Mouse (Mus musculus) neutrophil, adult 5-6 weeks (primary cell): ENCODE results near the gene Gas8. TPM values are rescaled to one million over a fixed set of nuclear protein-coding genes. Genes with fewer than 3 reads are reported as not detected.
"Not testable (repeated sequence)": the region's sequence is repeated elsewhere in the genome, so short reads cannot be mapped to it uniquely, and the experiment has no call there.

Experiments
- ATAC-seq: fragments of 151-379, 151-347 bp; 2 replicates; pipeline ENCODE4 v1.8.0; 2017; ENCODE audit warnings: mild to moderate bottlenecking, moderate TSS enrichment; ENCODE audit not compliant: insufficient number of reproducible peaks, poor library complexity, low FRiP score, severe bottlenecking; ENCODE audit errors: extremely low read depth
- total RNA-seq: library from RNA; stranded (forward); fragments of 200-1000 nt; gene quantifications from 2 replicates; pipeline ENCODE4 v1.2.3, GENCODE M21; 2017

Gene Gas8
- total RNA-seq, 1 experiment from 2014 or later = 2.3 TPM

DNA sequence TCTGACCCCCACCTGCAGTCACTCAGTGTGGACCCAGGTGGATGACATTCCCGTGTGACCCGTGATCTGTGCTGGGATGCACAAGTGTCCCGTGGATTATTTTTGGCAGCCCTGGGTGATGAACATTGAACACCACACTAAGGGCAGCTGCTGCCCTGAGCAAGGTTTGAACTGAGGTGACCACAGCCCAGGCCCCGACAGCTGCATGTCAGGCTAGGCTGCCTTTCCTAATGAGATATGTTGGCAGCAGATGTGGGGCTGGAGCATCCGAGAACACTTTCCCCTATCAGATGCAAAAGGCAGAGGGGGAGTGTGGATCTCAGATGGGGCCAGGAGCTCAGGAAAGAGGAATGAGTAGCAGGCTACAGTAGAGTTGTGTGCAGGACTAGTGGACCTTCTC lies 7.8 kb upstream of the Gas8 start:
- ATAC-seq = no peak

- ATAC-seq = no peak
These were observed 4.5 kb upstream of the Gas8 start for GRCm38 (mm10) chr8:123514136-123514535.

DNA sequence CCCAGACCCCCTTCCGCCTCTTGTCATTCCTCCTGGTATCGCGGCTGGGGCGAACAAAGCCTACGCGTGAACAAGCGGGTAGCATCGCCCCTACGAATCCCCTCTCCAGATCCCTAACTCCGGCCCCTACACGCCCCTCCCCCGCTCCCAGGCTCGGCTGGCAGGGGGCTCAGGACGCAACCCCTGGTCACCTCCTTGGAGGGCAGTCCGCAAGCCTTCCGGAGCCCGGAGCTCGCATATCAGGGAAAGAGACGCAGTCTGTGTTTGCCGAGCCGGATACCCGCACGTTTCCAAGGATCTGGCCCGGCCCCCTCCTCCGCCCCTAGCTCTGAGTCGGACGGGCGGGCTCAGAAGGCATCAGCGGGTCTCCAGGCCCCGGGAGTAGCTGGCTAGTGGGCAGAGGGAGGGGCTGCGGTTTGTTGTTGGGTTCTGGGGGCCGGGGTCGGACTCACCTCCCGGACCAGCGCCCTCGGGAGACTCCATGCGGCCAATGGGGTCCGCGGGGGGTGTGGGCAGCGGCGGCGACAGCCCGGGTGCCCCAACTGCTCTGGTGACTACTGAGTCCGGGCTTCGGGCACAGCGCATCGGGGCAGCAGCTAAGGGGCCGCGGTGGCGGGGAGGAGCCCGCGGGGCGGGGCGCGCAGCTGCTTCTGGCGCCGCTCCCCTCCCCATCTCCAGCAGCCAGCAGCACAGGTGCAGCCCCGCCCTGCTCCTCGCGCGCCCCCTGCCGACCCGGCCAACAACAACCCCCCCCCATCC lies 3.7 kb upstream of the Gas8 start, which contains the start of gene Dbndd1:
Dbndd1 (minus strand) TSS at position 683 of the 759 bp plus-strand sequence.
- ATAC-seq = no peak

GRCm38 (mm10) chr8:123515540-123515897 lies 3.1 kb upstream of the Gas8 start:
- no peak for ATAC-seq

GRCm38 (mm10) chr8:123516596-123516995 lies 2.0 kb upstream of the Gas8 start:
- no peak for ATAC-seq

- no peak for ATAC-seq
These were observed 462 bp upstream of the Gas8 start for GRCm38 (mm10) chr8:123518172-123518571.

- not testable (repeated sequence) for ATAC-seq
These were observed 1.4 kb downstream of the Gas8 start for GRCm38 (mm10) chr8:123520048-123520447.

GRCm38 (mm10) chr8:123527720-123528489 lies 9.3 kb downstream of the Gas8 start:
- no peak for ATAC-seq

GRCm38 (mm10) chr8:123536242-123536989 lies 17.8 kb downstream of the Gas8 start:
- no peak for ATAC-seq

- no peak for ATAC-seq
These were observed 18.4 kb downstream of the Gas8 start for GRCm38 (mm10) chr8:123536990-123537380.

DNA sequence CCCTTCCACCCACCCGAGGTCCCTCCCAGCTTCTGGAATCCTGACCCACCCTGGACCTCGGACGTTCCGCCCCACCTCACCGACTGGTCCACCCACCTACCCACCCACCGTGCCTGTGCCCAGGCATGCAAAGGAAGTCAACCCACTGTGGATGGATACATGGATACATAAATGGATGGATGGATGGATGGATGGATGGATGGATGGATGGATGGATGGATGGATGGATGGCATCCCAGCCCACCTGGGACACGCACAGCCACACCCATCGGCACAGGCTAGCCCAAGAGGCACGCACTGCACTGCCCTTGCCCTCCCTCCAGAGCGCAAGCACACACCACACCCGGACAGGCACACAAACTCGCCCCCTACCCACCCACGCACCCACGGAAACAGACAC lies 19.0 kb downstream of the Gas8 start:
- not testable (repeated sequence) for ATAC-seq

GRCm38 (mm10) chr8:123564221-123564620 lies 45.6 kb downstream of the Gas8 start:
- not testable (repeated sequence) for ATAC-seq

DNA sequence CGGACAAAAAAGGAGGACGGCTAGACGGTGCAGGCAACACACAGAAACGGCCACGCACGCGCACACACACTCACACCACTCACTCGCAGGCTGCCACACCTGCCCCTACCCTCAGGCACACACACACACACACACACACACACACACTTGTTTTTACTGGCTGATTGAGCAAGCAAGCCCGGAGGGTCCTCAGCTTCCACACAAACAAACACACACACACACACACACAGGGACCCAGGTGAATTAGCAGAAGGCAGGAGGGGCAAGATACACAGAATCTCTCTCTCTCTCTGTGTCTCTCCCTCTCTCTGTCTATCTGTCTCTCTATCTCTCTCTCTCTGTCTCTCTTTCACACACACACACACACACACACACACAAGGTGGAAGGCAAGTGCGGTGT lies 56.8 kb downstream of the Gas8 start:
- not testable (repeated sequence) for ATAC-seq

Other genes starting within 250 kb of the Gas8 start
- gene Fanca, start 200.3 kb upstream of the Gas8 start, total RNA-seq = 26.8 and 30.6 TPM in 2 replicates
- 0.23 and 0.37 TPM in 2 replicates for gene Spire2, start 186.1 kb upstream of the Gas8 start, total RNA-seq
- 275 and 330 TPM in 2 replicates for gene Tcf25, start 145.1 kb upstream of the Gas8 start, total RNA-seq
- gene Mc1r, start 111.7 kb upstream of the Gas8 start, total RNA-seq = 0.61 TPM in 1 of 2 replicates, not detected in the other
- 1.2 TPM in 1 of 2 replicates, not detected in the other for gene Tubb3, start 107.4 kb upstream of the Gas8 start, total RNA-seq
- gene Def8, start 95.3 kb upstream of the Gas8 start, total RNA-seq = 5.0 and 6.2 TPM in 2 replicates
- 12.8 and 17.9 TPM in 2 replicates for gene Afg3l1, start 40.9 kb upstream of the Gas8 start, total RNA-seq
- gene Dbndd1, start 3.4 kb upstream of the Gas8 start, total RNA-seq = 0.58 TPM in 1 of 2 replicates, not detected in the other
- gene Rhou, start 135.1 kb downstream of the Gas8 start, total RNA-seq = 2.7 and 3.7 TPM in 2 replicates